ENCODE assay signal across 16 mouse cellular contexts in genomic region chr5:65857935-65858334, GRCm38 (mm10). TPM values are rescaled to one million over a fixed set of nuclear protein-coding genes. Genes with fewer than 3 reads are reported as not detected.
A peak's percentile ranks its signal among the peaks of the same experiment; 100 is the strongest.
DNase-seq lines count a peak whose midpoint lies in the region; ATAC-seq lines count a peak whose summit lies in the region.
"Had no signal": no experiment of that assay in that cellular context is flagged by ENCODE, and none has a peak within 500 bp of the region (broad histone marks: within the 10 kb centered on the region; RNA-seq: fewer than 3 reads in every experiment).

No protein-coding gene starts in this region.

- H3K9me3 ChIP-seq in kidney, embryonic 16.5 days (ENCODE audit: low read length): no peaks in the 10 kb centered on the region
- no peaks in the 10 kb centered on the region for H3K9me3 ChIP-seq in midbrain, embryonic 14.5 days (ENCODE audit: control insufficient read depth, low read length)
- H3K9me3 ChIP-seq: heart, embryonic 12.5 days; lung, embryonic 15.5 days; megakaryocyte, embryonic 14.5 days had no signal

- H3K9ac ChIP-seq in kidney, embryonic 16.5 days (replicated peaks; ENCODE audit: low read length): no peak overlapping the region
- H3K9ac ChIP-seq in midbrain, embryonic 14.5 days (replicated peaks; ENCODE audit: low read length): no peak overlapping the region
- H3K9ac ChIP-seq: lung, embryonic 15.5 days had no signal

- no peak overlapping the region for H3K4me2 ChIP-seq in kidney, embryonic 16.5 days (replicated peaks; ENCODE audit: low read depth, low read length)
- H3K4me2 ChIP-seq in midbrain, embryonic 14.5 days (ENCODE audit: low read length): no peak overlapping the region
- H3K4me2 ChIP-seq: lung, embryonic 15.5 days had no signal

- peak; percentile 54; the same call in 1 of the 2 replicates for ATAC-seq in kidney, embryonic 16.5 days (ENCODE audit: low FRiP score, low TSS enrichment)
- ATAC-seq in midbrain, embryonic 14.5 days (ENCODE audit: low FRiP score, low TSS enrichment): no peak
- ATAC-seq: forebrain, embryonic 14.5 days; hindbrain, postnatal 0 days had no signal

- H3K27me3 ChIP-seq in kidney, embryonic 16.5 days (ENCODE audit: insufficient read depth, low read length): no peaks in the 10 kb centered on the region
- no peaks in the 10 kb centered on the region for H3K27me3 ChIP-seq in midbrain, embryonic 14.5 days (ENCODE audit: control insufficient read depth, insufficient read depth, low read length)
- H3K27me3 ChIP-seq: heart, embryonic 12.5 days; lung, embryonic 15.5 days; megakaryocyte, embryonic 14.5 days had no signal

- no peak overlapping the region for H3K27ac ChIP-seq in kidney, embryonic 16.5 days (ENCODE audit: low read length)
- H3K27ac ChIP-seq in midbrain, embryonic 14.5 days (replicated peaks; ENCODE audit: low read depth, low read length): no peak overlapping the region
- H3K27ac ChIP-seq: hindbrain, postnatal 0 days; lung, embryonic 15.5 days had no signal

- DNase-seq in kidney, postnatal 25 days: no peak
- DNase-seq in CD8-positive naive resting alpha-beta T cell, adult 2 months (ENCODE audit: low read depth in 2 of 2, low spot score in 2 of 2): peak; percentile 50 to 61
- DNase-seq in induced T-regulatory cell, adult 2 months (ENCODE audit: low read depth): peak; percentile 80
- peak; percentile 72 to 76 for DNase-seq in thymus, postnatal 10 days (ENCODE audit: low spot score in 2 of 2)
- DNase-seq in gastrocnemius, adult 18-20 months (ENCODE audit: low spot score): no peak
- no peak for DNase-seq in midbrain, embryonic 14.5 days
- DNase-seq: cerebellum, adult 9-11 months; gastrocnemius, postnatal 10 days; kidney, postnatal 36 days; layer of hippocampus, postnatal 36 days had no signal

- H3K4me1 ChIP-seq in kidney, embryonic 16.5 days (ENCODE audit: insufficient read depth, low read length): peaks cover 7% of the 10 kb centered on the region
- H3K4me1 ChIP-seq in midbrain, embryonic 14.5 days (ENCODE audit: control insufficient read depth, insufficient read depth, low read length): no peaks in the 10 kb centered on the region

- no peaks in the 10 kb centered on the region for H3K36me3 ChIP-seq in kidney, embryonic 16.5 days (ENCODE audit: insufficient read depth, low read length)
- H3K36me3 ChIP-seq in midbrain, embryonic 14.5 days (ENCODE audit: control insufficient read depth, insufficient read depth, low read length): no peaks in the 10 kb centered on the region
- H3K36me3 ChIP-seq: heart, embryonic 12.5 days; lung, embryonic 15.5 days had no signal

- H3K4me3 ChIP-seq in kidney, embryonic 16.5 days (ENCODE audit: low read length): no peak overlapping the region
- no peak overlapping the region for H3K4me3 ChIP-seq in midbrain, embryonic 14.5 days (replicated peaks; ENCODE audit: low read depth, low read length)
- H3K4me3 ChIP-seq: heart, embryonic 12.5 days; lung, embryonic 15.5 days; megakaryocyte, embryonic 14.5 days had no signal

- WGBS in kidney, embryonic 16.5 days: 44% methylated on average over 12 of the region's 12 CpGs
- 83% methylated on average over 12 of the region's 12 CpGs for WGBS in midbrain, embryonic 14.5 days

RNA-seq across cellular contexts. Expression of gene Rhoh, which starts 3.1 kb away (rescaled TPM):
- 0.80 and 0.84 TPM in 2 replicates for polyA plus RNA-seq in kidney, embryonic 16.5 days (2015; fragmentation: Nextera tagmentation; extraction: Ambion mirVana)
- total RNA-seq in gastrocnemius, adult 18-20 months (2021): under 1 TPM; 0.23 to 0.26 TPM
- polyA plus RNA-seq in midbrain, embryonic 14.5 days (2014; fragmentation: Nextera tagmentation; extraction: Ambion mirVana): 0.12 and 0.34 TPM in 2 replicates

Comparison
In these comparisons a context has a peak if more than half of its experiments do, and no peak if none do; other contexts are left out.
1. DNase-seq: peak in CD8-positive naive resting alpha-beta T cell, adult 2 months (2 of 2), induced T-regulatory cell, adult 2 months (single experiment) and thymus, postnatal 10 days (2 of 2); none in kidney, postnatal 25 days (0 of 2), gastrocnemius, adult 18-20 months (single experiment) and midbrain, embryonic 14.5 days (single experiment).